Mouse (Mus musculus): Measurements from ENCODE around the gene Rorc.

DNA sequence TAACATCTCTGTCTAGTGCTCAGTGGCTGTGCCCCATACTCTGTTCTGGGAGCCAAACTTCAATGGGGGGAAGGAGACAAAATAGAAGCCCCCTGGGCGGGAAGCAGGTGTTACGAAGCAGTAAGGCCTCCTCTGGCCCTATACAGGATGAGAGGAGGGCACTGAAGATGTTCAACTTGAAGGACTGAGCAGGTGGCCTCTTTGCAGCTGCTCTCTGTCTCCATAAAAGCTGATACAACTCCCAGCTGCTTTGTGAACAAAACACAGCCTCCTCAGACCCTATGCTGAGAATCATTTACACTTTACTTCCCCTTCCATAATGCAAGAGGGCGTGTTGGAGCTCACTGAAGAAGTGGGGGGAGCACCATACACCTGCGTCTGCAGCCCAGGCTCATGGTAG is 14.1 kb downstream of the Rorc start:
- TF ChIP-seq CTCF (IDR thresholded peaks at IDR 0.05; ENCODE audit: low read depth, low read length), result no peak
- no peak for TF ChIP-seq POLR2A (IDR thresholded peaks at IDR 0.05; ENCODE audit: borderline replicate concordance, low read depth, low read length)

Data from bone marrow macrophage, adult 2 months (primary cell).